Mouse (Mus musculus) CD8-positive naive resting alpha-beta T cell, adult 2 months (primary cell): Measurements from ENCODE around the gene Insl6.

Source experiments
- DNase-seq, 2 experiments: peaks; one replicate each; pipeline ENCODE4 v3.0.0; 2022; ENCODE audit warnings: low read depth in 2 of 2, low spot score in 2 of 2

The Insl6 gene

DNA sequence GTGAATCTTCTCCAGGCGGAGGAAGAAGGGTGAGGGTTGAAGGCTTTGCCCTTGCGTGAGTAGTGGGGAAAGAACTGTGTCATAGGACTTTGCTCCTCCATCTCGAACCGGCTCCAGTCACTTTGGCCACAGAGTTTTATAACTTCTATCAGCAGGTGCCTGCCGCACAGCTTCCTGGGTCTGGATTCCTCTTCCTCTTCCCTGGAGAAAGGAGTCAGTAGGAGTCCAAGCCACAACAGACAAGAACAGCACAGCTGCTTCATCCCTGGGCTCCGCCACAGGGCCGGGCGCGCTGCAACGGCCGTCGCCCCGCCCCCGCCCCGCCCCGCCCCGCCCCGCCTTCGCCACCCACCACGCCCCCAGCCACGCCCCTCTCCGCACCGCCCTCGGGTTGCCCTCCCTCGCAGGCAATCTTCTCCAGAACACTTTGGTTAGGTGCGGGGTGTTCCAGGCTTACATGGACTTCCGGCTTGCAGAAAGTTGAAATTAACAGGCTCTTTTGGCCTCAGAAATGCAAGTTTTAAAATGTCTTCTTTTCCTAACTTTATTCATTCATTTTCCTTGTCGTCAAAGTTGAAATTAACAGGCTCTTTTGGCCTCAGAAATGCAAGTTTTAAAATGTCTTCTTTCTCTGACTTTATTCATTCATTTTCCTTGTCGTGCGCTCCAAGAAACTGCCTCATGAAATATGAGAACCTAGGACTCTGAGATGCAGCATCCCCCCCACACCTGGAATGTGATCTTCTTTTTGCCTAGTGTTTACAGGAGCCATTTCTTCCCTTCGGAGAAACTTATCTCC is at the start of gene Insl6:
Gene Insl6, minus strand, starts transcription at position 304 of the 799 bp plus-strand sequence.
- peak; percentile 53 to 65 for DNase-seq

DNA sequence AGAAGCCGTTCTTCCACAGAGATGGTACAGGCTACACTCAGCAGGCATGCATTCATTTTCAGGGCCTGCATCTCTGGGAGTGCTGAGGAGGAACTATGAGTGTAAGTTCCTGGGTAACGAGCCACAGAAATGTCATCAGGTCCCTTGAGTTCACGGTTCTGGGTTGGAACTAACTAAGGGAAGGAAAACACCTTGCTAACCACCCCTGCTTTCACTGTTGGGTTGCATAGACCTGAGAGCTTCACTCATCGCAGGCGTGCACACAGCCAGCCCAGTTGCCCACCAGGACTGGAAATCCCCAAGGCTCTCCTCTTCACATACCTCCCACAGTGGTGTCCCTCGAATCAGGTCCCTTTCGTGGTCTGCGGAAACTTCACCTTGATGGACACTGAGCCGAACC is 49.8 kb upstream of the Insl6 start:
- no peak for DNase-seq

GRCm38 (mm10) chr19:29373438-29373837 is 48.3 kb upstream of the Insl6 start:
- DNase-seq: no peak

DNA sequence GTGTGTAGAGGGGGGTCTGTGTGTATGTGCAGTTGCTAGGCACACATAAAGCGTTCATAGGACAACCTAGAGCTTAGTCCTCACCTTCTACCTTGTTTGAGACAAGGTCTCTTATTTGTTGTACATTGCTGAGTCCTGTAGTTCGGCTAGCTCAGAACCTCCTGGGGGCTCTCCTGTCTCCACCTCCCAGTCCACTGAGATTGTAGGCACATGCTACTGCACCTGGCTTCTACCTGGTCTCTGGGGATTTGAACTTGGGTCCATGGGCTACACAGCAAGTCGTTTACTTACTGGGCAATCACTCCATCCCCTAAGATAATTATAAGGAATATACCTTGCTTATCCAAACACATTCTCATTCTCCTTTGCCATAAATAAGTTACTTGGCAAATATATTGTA is 47.5 kb upstream of the Insl6 start:
- no peak for DNase-seq

GRCm38 (mm10) chr19:29372138-29372537 is 47.0 kb upstream of the Insl6 start:
- no peak for DNase-seq

DNA sequence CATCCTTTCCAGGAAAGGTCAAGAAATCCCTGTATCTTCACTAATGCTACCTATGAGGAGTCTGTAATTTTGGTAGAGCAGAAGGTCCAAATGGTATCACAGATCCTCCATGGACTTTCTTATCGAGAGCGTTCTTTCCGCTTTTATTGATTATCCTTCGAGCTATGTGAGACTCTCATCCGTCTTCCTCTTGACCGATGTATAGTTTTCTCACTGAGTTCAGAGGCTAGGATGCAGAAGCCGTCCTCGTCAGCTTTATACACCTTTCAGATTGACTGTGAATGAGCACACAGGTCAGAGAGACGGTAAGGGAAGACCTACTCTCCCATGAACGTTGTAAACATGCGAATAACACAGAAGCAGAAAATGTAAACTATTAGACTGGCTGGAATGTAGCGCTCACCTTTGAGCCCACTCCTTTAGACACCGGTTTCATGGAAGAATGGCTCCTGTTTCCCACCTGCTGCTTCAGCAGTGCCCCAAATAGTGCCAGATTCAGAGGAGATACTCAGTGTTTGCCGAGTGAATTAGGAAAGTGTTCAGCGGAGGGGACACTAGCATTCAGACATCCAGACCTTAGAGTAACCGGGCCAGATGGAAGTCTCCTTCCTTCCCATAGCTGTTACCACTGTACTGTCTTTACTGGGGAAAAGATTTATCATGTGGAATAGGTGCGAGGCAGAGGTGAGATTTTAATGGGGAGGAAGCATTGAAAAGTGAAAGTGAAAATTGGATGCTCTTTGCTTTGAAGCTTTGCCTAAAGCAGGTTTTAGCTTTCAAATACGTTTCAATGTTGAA is 46.3 kb upstream of the Insl6 start:
- no peak for DNase-seq

DNA sequence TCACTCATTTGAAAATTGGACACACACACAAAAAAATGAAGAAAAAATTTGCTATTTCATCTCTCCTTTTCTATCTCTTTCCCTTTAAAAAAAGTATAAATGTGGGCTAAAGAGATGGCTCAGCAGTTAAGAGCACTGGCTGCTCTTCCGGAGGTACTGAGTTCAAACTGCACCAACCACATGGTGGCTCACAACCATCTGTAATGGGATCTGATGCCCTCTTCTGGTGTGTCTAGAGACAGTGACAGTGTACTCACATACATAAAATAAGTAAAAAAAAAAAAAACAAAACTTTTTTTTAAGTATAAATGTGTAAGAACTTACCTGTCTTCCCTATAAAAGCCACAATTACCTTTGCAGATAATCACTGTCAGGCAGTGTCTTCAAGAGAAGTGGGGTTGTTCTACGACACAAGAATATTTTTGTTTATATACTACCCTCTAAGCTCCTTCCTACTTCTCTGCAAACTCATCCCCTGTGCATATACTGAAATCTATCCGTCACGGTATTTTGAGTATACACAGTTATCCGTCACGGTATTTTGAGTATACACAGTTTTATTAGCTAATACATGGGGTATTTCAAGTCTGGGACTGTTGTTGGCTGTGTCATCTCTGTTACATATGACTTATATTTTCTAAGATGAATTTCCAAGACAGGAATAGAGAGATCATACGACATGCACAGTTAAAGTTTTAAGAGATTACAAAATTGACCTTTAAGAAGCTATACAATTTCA is 45.6 kb upstream of the Insl6 start:
- no peak for DNase-seq

DNA sequence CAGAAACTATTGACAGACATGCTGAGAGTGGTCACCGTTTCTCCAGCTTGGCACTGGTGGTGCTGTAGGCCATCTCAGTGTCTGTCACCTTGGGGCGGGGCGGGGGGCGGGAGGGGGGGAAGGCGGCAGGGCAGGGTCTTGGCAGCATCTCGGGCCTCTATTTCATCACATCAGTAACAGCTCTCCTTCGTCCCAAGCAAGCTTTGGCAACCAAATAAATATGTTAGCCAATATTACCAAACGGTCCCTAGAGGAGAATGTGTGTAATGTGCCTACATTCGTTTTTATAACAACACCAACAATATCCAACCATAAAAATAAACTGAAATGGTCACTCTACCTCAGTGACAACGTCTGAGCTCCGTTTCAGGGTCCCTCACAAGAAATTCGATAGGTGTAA is 45.0 kb upstream of the Insl6 start:
- no peak for DNase-seq

GRCm38 (mm10) chr19:29368671-29369309 is 43.6 kb upstream of the Insl6 start:
- DNase-seq: no peak

GRCm38 (mm10) chr19:29368041-29368440 is 42.9 kb upstream of the Insl6 start:
- no peak for DNase-seq

DNA sequence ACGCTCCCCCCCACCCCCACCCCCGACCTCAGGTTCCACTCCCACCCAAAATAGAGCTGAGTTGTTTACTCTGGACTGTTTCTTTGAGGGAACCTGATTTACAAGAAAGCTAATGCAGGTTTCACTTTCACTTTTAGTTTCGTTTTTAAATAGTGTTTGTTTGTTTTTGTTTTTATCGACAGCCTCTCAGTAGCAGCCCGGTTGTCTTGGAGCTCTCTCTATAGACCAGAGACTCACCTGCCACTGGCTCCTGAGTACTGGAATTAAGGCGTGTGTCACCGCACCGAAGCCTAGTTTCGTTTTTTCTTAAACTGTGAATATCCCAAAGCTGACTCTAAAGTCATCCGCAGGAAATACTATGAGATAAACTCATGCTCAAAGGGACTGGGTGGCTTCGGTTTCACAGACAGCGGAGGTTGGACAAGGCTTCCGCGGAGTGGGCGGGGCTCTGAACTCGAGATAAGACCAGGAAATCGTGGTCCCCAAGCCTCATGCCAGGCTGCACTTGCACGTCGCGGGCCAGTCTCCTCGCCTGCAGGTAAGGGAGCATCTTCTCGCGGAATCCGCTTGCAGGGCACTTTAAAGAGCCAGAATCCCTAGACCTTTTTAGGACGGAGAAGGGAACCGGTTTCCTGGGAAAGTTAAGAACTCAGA is 41.9 kb upstream of the Insl6 start, which contains the start of the genes Plgrkt and Cd274:
Gene Plgrkt, minus strand, starts transcription at position 422 of the 654 bp plus-strand sequence.
Gene Cd274, plus strand, starts transcription at position 487 of the 654 bp plus-strand sequence.
- peak; percentile 80 to 83 for DNase-seq

DNA sequence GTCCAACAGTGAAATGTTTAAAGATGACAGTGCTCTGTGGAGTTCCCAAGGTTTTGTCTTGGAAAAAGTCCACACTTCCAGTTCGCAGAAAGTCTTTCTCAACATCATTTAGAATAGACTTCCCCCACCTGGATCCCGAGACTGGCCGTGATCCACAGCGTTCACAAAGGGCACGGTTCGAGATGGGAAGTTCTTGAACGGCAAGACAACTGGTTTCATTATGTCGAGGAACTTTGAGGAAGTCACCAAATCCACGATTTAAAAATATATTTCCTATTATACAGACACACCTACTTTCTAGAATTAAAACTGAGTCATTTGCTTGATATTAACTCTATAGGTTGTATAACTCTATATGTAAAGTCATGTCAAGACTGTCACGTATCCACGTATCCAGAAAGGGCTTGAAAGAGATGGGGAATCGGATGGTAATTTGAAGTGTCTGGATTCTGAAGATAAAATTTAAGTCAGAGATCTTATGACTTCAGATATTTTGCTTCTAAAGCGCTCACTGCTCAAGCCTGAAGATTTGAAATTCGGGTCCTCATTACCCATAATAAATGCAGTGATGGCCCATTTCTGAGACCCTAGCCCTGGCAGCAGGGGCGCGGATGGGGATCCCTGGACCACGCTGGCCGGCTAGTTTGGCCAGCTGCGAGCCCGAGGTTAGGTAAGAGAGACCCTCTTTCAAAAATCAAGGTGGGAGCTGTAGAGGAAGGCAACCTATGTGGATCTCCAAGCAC is 41.2 kb upstream of the Insl6 start:
- no peak for DNase-seq

GRCm38 (mm10) chr19:29365105-29365504 is 39.9 kb upstream of the Insl6 start:
- no peak for DNase-seq

DNA sequence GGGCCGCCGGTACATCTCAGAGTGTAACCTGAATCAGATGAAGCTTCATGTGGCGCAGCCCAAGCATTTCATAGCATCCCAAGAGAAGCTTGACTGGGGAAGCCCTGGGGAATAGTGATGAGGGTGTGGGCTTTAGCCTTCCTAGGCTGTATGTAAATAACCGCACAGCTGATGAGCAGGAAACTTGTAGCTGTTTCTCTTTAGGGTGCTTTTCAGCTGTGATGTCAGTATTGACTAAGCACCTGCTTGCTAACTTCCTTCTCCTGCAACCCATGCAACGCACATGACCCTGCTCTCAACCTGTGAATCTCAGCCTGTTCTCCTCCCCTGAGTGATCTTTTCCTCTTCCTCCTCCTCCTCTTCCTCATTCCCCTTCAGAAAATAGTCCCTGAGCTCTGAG is 38.9 kb upstream of the Insl6 start:
- DNase-seq: no peak

GRCm38 (mm10) chr19:29363557-29363956 is 38.4 kb upstream of the Insl6 start:
- DNase-seq: no peak

GRCm38 (mm10) chr19:29362173-29362930 is 37.2 kb upstream of the Insl6 start:
- DNase-seq: no peak

DNA sequence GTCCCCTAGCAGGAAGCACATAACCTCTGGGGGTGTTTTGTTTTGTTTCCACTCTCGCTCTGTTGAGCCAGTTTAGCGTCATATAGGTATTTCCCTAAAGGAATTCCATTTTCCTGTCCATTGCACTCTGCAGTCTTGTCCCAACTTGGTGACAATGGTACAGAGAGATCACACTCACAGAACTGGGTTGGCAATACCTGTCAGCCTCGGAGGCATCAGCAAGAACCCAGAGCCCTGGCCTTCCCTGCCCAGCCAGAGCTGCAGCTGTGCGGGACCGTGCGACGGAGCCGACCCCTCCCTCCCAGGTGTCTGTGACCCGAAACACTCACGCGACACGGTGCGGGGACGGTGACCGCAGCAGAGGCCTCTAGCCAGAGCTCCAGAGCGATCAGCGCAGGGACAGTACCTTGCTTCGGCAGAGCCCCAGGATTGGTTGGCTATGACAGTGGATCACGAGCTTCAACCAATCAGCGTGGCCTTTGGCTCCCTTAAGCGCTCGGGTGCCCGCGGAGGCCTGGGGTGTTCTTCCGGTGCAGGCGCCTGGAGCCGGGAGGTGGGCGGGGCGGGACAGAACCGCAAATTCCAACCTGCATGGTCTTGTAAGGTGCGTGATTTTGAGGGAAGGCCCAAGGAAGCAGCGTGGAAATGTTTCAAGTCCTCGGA is 36.4 kb upstream of the Insl6 start:
- DNase-seq: peak; percentile 63 to 71

- no peak for DNase-seq
Measured at GRCm38 (mm10) chr19:29360251-29360650, 35.1 kb upstream of the Insl6 start.

GRCm38 (mm10) chr19:29356281-29356680 is 31.1 kb upstream of the Insl6 start:
- DNase-seq: no peak
